Mouse (Mus musculus): ENCODE measurements around the gene Gadd45b.
A peak's percentile ranks its signal among the peaks of the same experiment; 100 is the strongest.

Gene Gadd45b

DNA sequence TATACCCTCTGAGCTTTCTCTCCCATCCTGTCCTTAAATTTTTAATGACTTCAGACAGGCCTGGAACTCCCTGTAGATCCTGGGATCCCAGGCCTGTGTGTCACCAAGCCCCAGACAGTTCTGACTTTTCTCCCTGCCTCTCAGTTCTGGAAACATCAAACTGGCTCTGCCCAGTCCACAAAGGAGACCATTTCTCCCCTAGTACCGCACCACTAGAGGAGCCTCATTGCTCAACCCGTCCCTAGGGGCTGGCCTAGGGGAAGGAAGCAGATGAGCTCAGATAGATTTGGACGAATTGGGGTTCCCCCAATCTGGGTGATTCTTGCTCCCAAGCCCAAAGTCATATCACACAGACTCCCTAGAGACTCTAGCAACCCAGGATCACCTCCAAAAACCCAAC lies 5.4 kb downstream of the Gadd45b start:
- no peak for DNase-seq (ENCODE audit: low spot score in 2 of 2)

DNA sequence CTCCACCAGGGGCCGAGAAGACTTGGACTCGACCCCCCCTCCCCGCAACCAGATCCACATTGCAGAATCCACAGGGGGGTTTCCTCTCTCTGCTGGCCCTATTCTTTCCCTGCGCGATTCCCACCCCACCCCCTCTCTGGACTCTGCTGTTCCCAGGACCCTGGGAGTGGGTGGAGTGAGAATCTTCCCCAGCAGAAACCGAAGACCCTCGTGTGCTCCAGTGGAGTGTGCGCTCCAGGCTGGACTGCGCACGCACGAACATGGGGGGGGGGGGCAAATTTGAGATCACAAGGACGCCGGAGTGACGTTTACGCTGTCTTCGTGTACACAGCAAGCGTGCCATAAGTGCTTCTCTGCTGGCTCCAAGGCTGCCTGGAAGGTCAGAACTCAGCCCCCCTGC lies 5.8 kb downstream of the Gadd45b start:
- DNase-seq (ENCODE audit: low spot score in 2 of 2): no peak

GRCm38 (mm10) chr10:80936135-80936809 lies 6.4 kb downstream of the Gadd45b start:
- no peak for DNase-seq (ENCODE audit: low spot score in 2 of 2)

GRCm38 (mm10) chr10:80936810-80937164 lies 6.9 kb downstream of the Gadd45b start:
- DNase-seq (ENCODE audit: low spot score in 2 of 2): no peak

DNA sequence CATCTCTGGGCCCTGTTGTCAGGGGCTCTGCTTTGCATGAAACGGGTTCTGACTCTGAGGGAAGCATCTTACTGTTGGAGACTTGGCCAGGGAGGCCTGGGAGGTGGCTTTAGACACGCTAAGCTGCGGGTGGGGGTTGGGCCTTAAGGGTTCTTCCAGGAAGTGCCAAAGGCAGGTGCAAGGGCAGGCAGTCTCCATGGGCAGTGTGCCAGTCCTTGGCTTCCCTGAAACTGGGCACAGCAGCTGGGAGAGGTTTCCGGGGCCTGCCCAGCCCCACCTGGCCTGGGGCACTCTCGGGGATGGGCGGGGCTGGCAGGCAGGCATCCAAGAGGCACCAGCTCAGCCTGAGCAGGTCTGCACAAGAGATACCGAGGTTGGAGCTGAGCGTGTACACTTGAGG lies 7.8 kb downstream of the Gadd45b start:
- DNase-seq (ENCODE audit: low spot score in 2 of 2): no peak

DNA sequence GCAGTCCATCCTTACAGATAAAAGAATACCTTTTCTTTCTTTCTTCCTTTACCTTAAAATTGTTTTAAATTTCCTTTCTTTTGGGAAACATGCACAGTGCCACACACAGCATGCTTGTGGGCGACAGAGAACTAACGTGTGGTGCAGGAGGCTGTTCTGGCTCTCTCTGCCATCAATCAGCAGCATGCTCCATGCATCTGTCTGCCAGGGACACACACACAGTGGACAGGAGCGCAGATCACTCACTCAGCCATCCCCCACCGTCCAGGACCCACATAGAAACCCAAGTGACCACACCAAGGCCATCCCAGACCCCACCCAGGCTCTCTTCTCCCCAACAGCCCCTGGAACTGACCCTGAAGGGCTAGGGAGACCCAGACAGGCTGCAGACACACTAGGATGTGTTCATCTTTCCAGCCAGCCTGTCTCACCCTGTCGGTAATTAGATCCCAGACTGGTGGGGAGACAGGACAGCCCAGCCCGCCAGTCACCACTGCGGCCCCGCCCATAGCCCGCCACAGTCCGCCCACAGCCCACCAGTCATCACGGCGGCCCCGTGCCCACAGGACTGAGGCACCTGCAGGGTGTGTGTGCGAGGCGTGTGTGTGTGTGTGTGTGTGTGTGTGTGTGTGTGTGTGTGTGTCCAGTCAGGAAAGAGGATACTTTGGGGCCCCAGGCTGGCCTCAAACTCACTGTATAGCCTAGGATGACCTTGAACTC lies 9.1 kb downstream of the Gadd45b start:
- no peak for DNase-seq (ENCODE audit: low spot score in 2 of 2)

GRCm38 (mm10) chr10:80939671-80940070 lies 9.8 kb downstream of the Gadd45b start:
- peak; percentile 54 to 77 for DNase-seq (ENCODE audit: low spot score in 2 of 2)

- DNase-seq (ENCODE audit: low spot score in 2 of 2): no peak
These were observed 10.6 kb downstream of the Gadd45b start for GRCm38 (mm10) chr10:80940320-80940987.

DNA sequence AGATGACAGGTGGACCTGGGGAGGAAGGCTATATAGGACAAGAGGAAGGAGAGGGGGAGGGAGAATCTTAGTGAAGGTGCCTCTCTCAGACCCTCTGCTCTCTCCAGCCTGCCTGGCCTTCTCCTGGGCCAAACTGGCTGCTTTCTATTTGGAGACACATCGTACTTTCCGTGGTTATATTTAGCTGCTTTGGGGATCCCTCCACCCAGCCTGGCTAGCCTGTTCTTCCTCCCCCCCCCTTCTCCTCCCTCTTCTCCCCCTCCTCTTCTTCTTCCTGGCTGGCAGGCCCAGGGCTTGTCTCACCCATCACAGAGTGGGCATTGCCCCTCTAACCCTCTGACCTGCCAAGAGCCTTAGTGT lies 11.1 kb downstream of the Gadd45b start:
- no peak for DNase-seq (ENCODE audit: low spot score in 2 of 2)

DNA sequence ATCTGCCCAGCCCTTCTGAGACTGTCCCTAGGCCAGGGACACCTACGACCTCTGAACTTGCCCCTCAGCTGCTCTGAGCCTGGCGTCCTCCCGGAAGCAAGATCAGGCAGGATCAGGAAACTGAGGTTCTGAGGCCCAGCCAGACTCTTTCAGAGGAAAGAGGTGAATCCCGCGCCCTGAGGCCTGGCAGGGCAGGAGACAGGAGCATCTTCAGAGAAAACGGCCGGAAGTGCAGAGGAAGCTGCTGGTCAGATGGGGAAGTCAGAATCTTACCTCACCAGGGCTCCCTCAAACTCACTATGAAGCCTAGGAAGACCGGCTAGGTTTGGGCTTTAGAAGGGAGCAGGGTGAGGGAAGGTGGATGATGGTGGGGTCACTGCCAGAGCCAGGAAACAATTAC lies 13.0 kb downstream of the Gadd45b start:
- no peak for DNase-seq (ENCODE audit: low spot score in 2 of 2)

DNA sequence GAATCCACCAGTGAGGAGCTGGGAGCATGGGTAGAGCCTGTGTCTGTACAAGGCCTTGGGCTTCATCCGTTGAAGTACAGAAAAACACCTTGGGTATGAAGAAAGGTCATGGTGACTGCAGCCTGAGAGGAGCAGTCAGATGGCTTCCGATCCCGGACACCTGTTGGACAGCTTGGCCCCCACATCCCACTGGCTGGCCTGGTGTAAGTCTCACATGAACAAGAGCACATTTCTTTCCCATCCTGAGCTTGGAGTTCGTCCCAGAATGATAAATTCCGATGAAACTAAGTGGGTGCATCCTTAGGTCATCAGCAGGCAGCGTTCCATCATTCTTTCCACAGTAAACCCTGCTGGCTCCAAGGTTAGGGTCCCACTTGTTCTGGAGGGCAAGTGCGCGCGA lies 13.8 kb downstream of the Gadd45b start:
- no peak for DNase-seq (ENCODE audit: low spot score in 2 of 2)

- no peak for DNase-seq (ENCODE audit: low spot score in 2 of 2)
These were observed 14.4 kb downstream of the Gadd45b start for GRCm38 (mm10) chr10:80944231-80944630.

- DNase-seq (ENCODE audit: low spot score in 2 of 2): no peak
These were observed 17.0 kb downstream of the Gadd45b start for GRCm38 (mm10) chr10:80946684-80947437.

DNA sequence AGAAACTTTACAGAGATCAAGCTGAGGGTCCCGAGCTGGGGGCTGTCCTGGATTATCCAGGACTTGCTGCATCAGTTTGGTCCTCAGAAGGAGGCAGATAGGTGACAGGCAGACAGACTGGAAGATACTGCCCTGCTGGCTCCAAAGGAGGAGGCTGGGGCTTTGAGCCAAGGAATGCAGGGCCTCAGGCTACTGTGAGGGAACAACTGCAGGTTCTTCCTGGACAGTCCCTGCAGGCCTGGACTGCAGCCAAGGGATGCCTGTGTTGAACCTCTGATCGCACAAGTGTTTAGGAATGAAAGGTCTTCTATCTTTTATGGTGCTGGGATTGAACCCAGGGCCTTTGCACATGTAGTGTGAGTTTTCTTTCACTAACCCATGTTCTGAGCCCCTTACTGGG lies 17.9 kb downstream of the Gadd45b start:
- no peak for DNase-seq (ENCODE audit: low spot score in 2 of 2)

- DNase-seq (ENCODE audit: low spot score in 2 of 2): no peak
These were observed 18.7 kb downstream of the Gadd45b start for GRCm38 (mm10) chr10:80948570-80948969.

- no peak for DNase-seq (ENCODE audit: low spot score in 2 of 2)
These were observed 19.2 kb downstream of the Gadd45b start for GRCm38 (mm10) chr10:80949081-80949480.

- no peak for DNase-seq (ENCODE audit: low spot score in 2 of 2)
These were observed 20.4 kb downstream of the Gadd45b start for GRCm38 (mm10) chr10:80950314-80950713.

GRCm38 (mm10) chr10:80951761-80952390 lies 22.0 kb downstream of the Gadd45b start:
- no peak for DNase-seq (ENCODE audit: low spot score in 2 of 2)

GRCm38 (mm10) chr10:80952449-80952848 lies 22.6 kb downstream of the Gadd45b start:
- DNase-seq (ENCODE audit: low spot score in 2 of 2): no peak

DNA sequence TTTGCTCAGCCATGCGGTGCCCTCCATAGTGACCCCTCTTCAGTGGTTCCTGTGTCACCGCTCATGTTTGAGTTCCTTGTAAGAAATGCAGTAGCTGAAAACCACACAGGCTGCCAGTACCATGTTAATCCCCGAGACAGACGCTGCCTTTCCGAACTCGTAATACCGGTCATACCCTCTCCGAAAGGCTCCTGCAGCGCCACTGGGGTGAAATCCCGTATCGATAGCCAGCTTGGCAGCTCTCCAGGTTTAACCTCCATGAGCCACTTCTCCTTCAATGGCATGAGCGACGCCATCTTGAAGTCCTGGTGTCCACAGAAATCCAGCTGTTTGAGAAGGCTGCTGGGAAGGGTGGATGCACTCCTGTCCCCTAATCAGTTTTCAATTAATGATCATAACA lies 24.5 kb downstream of the Gadd45b start:
- DNase-seq (ENCODE audit: low spot score in 2 of 2): no peak

DNA sequence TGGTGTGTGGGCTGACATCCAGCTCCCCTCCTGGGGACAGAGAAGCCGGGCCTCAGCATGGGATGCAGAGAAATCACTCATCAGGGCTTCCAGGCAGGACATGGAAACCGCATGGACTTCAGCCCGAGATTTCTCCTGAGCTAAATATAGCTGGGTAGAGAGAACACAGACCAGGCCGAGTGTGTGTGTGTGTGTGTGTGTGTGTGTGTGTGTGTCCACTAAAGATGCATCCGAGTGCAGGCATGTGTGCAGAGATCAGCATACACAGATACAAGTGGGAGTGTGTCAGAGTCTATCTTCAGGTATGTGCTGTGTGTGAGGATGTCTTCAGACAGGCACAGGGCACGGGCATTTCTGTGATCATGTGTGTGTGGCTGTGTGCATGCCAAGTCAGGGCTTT lies 25.0 kb downstream of the Gadd45b start:
- no peak for DNase-seq (ENCODE audit: low spot score in 2 of 2)

DNA sequence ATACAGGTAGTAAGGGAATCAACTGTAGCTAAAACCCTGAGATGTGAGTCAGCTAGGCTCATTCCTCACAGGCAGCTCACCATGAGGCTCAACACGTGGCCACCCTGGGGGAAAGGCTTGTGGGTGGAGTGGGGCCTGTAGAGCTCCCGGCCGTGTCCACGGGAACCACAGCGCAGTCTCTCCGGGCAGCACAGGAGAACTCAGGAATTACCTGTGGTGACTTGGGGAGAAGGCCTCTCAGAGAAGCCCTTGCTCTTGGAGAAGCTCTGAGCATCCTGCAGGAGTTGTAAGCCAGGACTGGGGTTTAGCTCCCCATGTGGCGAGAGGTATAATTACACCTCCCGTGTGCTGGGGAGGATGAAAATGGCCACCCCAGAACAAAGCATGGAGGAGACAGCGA lies 25.7 kb downstream of the Gadd45b start:
- DNase-seq (ENCODE audit: low spot score in 2 of 2): peak in 1 of 2 experiments; percentile 59
